ENCODE assay signal across 28 mouse cellular contexts in the genomic region with DNA sequence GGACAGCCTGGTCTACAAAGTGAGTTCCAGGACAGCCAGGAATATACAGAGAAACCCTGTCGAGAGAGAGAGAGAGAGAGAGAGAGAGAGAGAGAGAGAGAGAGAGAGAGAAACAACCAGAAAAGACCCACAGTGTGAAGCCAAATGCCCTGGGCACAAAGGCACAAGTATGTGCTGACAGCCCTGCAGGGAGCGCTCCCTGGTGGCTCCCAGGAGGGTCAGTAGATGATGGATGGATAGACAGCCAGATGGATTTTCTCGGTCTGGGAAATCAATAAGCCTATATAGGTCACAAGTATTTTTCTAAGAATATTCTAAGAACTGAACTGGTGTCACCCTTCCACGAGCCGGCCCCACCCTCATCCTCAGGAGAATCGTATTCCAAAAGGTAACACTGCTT.
DNase-seq lines count a peak whose midpoint lies in the region; ATAC-seq and TF ChIP-seq lines count a peak whose summit lies in the region.
"Had no signal": no experiment of that assay in that cellular context is flagged by ENCODE, and none has a peak within 500 bp of the region (broad histone marks: within the 10 kb centered on the region; RNA-seq: fewer than 3 reads in every experiment).

No protein-coding gene starts in this region.

- no peaks in the 10 kb centered on the region for H3K27me3 ChIP-seq in intestine, postnatal 0 days (replicated peaks; ENCODE audit: control insufficient read depth, insufficient read depth, low read length)
- H3K27me3 ChIP-seq in intestine, embryonic 16.5 days (replicated peaks; ENCODE audit: control insufficient read depth, insufficient read depth, low read length), result no peaks in the 10 kb centered on the region
- H3K27me3 ChIP-seq in liver, postnatal 0 days (ENCODE audit: insufficient read depth, low read length), result no peaks in the 10 kb centered on the region
- H3K27me3 ChIP-seq in CH12.LX (replicated peaks) (no peaks in the 10 kb centered on the region), ES-Bruce4 (ENCODE audit: control insufficient read depth, insufficient read depth, low read length, poor library complexity, severe bottlenecking) (no peaks in the 10 kb centered on the region)
- H3K27me3 ChIP-seq: embryonic facial prominence, embryonic 13.5 days; forebrain, embryonic 15.5 days; liver, embryonic 13.5 days; midbrain, embryonic 15.5 days; neural tube, embryonic 12.5 days had no signal

- no peaks in the 10 kb centered on the region for H3K79me2 ChIP-seq in CH12.LX (replicated peaks; ENCODE audit: control insufficient read depth, extremely low read depth, insufficient read depth, poor library complexity, severe bottlenecking)

- in situ Hi-C loops in CH12.LX (cut with MboI; ENCODE audit: low pct_ligation_motif_present, low pct_unique_long_range_greater_than_20kb, low sequenced_read_pairs), result no loop called here

- H3K9me3 ChIP-seq in intestine, postnatal 0 days (ENCODE audit: control insufficient read depth), result no peaks in the 10 kb centered on the region
- no peaks in the 10 kb centered on the region for H3K9me3 ChIP-seq in intestine, embryonic 16.5 days (ENCODE audit: control insufficient read depth, low read length)
- H3K9me3 ChIP-seq in liver, postnatal 0 days (ENCODE audit: low read length), result no peaks in the 10 kb centered on the region
- peaks cover 2% of the 10 kb centered on the region for H3K9me3 ChIP-seq in CH12.LX (replicated peaks; ENCODE audit: low read length)
- peaks cover 4% of the 10 kb centered on the region; the same call in 1 of the 2 replicates for H3K9me3 ChIP-seq in ES-Bruce4 (replicated peaks; ENCODE audit: control insufficient read depth, insufficient read depth, low read length, poor library complexity, severe bottlenecking)
- H3K9me3 ChIP-seq: embryonic facial prominence, embryonic 13.5 days; forebrain, embryonic 15.5 days; liver, embryonic 13.5 days; midbrain, embryonic 15.5 days had no signal

- H3K4me2 ChIP-seq in intestine, postnatal 0 days (replicated peaks; ENCODE audit: low read depth), result no peak overlapping the region
- H3K4me2 ChIP-seq in intestine, embryonic 16.5 days (ENCODE audit: low read depth, low read length), result no peak overlapping the region
- H3K4me2 ChIP-seq in liver, postnatal 0 days (ENCODE audit: low read depth, low read length), result no peak overlapping the region
- H3K4me2 ChIP-seq in CH12.LX (ENCODE audit: insufficient read depth, low read depth, poor library complexity, severe bottlenecking), result no peak overlapping the region
- H3K4me2 ChIP-seq: embryonic facial prominence, embryonic 13.5 days; forebrain, embryonic 15.5 days; hindbrain, embryonic 14.5 days; liver, embryonic 13.5 days; midbrain, embryonic 15.5 days; neural tube, embryonic 12.5 days had no signal

- no peak for TF ChIP-seq POLR2A in CH12.LX (IDR thresholded peaks at IDR 0.05; ENCODE audit: low read depth, low read length)
- TF ChIP-seq POLR2A in ES-Bruce4 (IDR thresholded peaks at IDR 0.05; ENCODE audit: insufficient read depth, low read length), result no peak

- H3K9ac ChIP-seq in intestine, postnatal 0 days (ENCODE audit: low read depth, low read length), result no peak overlapping the region
- no peak overlapping the region for H3K9ac ChIP-seq in intestine, embryonic 16.5 days (ENCODE audit: low read depth, low read length)
- no peak overlapping the region for H3K9ac ChIP-seq in liver, postnatal 0 days (replicated peaks)
- H3K9ac ChIP-seq in CH12.LX (ENCODE audit: insufficient read depth, low read depth), result no peak overlapping the region
- H3K9ac ChIP-seq in ES-Bruce4 (ENCODE audit: low read depth, poor library complexity, severe bottlenecking), result no peak overlapping the region
- H3K9ac ChIP-seq: embryonic facial prominence, embryonic 13.5 days; forebrain, embryonic 15.5 days; hindbrain, embryonic 14.5 days; liver, embryonic 13.5 days; midbrain, embryonic 15.5 days; neural tube, embryonic 12.5 days had no signal

- H3K4me1 ChIP-seq in intestine, postnatal 0 days (replicated peaks; ENCODE audit: control insufficient read depth, insufficient read depth, low read length), result no peaks in the 10 kb centered on the region
- H3K4me1 ChIP-seq in intestine, embryonic 16.5 days (ENCODE audit: control insufficient read depth, insufficient read depth, low read length), result no peaks in the 10 kb centered on the region
- H3K4me1 ChIP-seq in liver, postnatal 0 days (ENCODE audit: insufficient read depth), result 0 out of 2 replicates have a peak, but pooled peaks cover 2% of the 10 kb centered on the region
- H3K4me1 ChIP-seq in CH12.LX (ENCODE audit: control insufficient read depth in 1 of 2, insufficient read depth in 2 of 2), result peaks cover 0 to 11% of the 10 kb centered on the region in 2 experiments; a peak in 1 of 4 replicates
- H3K4me1 ChIP-seq in ES-Bruce4 (ENCODE audit: control insufficient read depth, insufficient read depth, low read length), result no peaks in the 10 kb centered on the region
- H3K4me1 ChIP-seq: neural tube, embryonic 12.5 days had no signal

- H3K27ac ChIP-seq in intestine, postnatal 0 days (ENCODE audit: low read depth, low read length), result no peak overlapping the region
- H3K27ac ChIP-seq in intestine, embryonic 16.5 days (ENCODE audit: low read length), result no peak overlapping the region
- no peak overlapping the region for H3K27ac ChIP-seq in liver, postnatal 0 days (ENCODE audit: low read depth)
- no peak overlapping the region for H3K27ac ChIP-seq in CH12.LX (ENCODE audit: insufficient read depth, low read depth)
- no peak overlapping the region for H3K27ac ChIP-seq in ES-Bruce4 (ENCODE audit: insufficient read depth, low read length)
- H3K27ac ChIP-seq: embryonic facial prominence, embryonic 13.5 days; forebrain, embryonic 10.5 days; forebrain, embryonic 15.5 days; heart, embryonic 10.5 days; hindbrain, embryonic 14.5 days; kidney, postnatal 0 days; liver, embryonic 13.5 days; midbrain, embryonic 10.5 days; midbrain, embryonic 15.5 days; neural tube, embryonic 12.5 days had no signal

- TF ChIP-seq RAD21 in CH12.LX (IDR thresholded peaks at IDR 0.05; ENCODE audit: low read depth, low read length), result peak; percentile 8; the same call in 1 of the 2 replicates

- no peak for ATAC-seq in intestine, postnatal 0 days
- ATAC-seq in intestine, embryonic 16.5 days, result no peak
- no peak for ATAC-seq in liver, postnatal 0 days
- ATAC-seq: forebrain, embryonic 15.5 days; midbrain, embryonic 15.5 days had no signal

- 79% methylated on average over 6 of the region's 6 CpGs for WGBS in intestine, postnatal 0 days
- 82% methylated on average over 6 of the region's 6 CpGs for WGBS in intestine, embryonic 16.5 days
- 78% methylated on average over 6 of the region's 6 CpGs for WGBS in liver, postnatal 0 days (ENCODE audit: insufficient replicate concordance)

- dilution Hi-C loops in CH12.LX (cut with MboI; ENCODE audit: extremely low pct_ligation_motif_present, extremely low pct_unique_long_range_greater_than_20kb, low sequenced_read_pairs), result no loop called here

- no peaks in the 10 kb centered on the region for H3K36me3 ChIP-seq in intestine, postnatal 0 days (ENCODE audit: control insufficient read depth, insufficient read depth)
- H3K36me3 ChIP-seq in intestine, embryonic 16.5 days (ENCODE audit: control insufficient read depth, insufficient read depth, low read length), result no peaks in the 10 kb centered on the region
- H3K36me3 ChIP-seq in liver, postnatal 0 days (replicated peaks; ENCODE audit: insufficient read depth, low read length), result no peaks in the 10 kb centered on the region
- H3K36me3 ChIP-seq in CH12.LX (replicated peaks in 1 of 2; ENCODE audit: control insufficient read depth in 1 of 2, insufficient read depth in 1 of 2, low read length in 1 of 2) (no peaks in the 10 kb centered on the region), ES-Bruce4 (ENCODE audit: control insufficient read depth, insufficient read depth, low read length, poor library complexity, severe bottlenecking) (no peaks in the 10 kb centered on the region)
- H3K36me3 ChIP-seq: forebrain, embryonic 15.5 days; heart, embryonic 10.5 days; midbrain, embryonic 15.5 days; neural tube, embryonic 12.5 days had no signal

- TF ChIP-seq CTCF in intestine, postnatal 0 days (IDR thresholded peaks at IDR 0.05; ENCODE audit: low read depth), result peak; percentile 30
- peak; percentile 25; the same call in 1 of the 2 replicates for TF ChIP-seq CTCF in liver, postnatal 0 days (IDR thresholded peaks at IDR 0.05; ENCODE audit: low read depth)
- TF ChIP-seq CTCF in CH12.LX (conservative IDR thresholded peaks at IDR 0.05 in 1 of 2, IDR thresholded peaks at IDR 0.05 in 1 of 2; ENCODE audit: low read depth in 2 of 2, low read length in 2 of 2) (peak in 1 of 2 experiments; percentile 28; a peak in 2 of 4 replicates), ES-Bruce4 (IDR thresholded peaks at IDR 0.05; ENCODE audit: low read depth, low read length) (peak; percentile 57)

- H3K4me3 ChIP-seq in intestine, postnatal 0 days (ENCODE audit: low read depth, low read length), result no peak overlapping the region
- H3K4me3 ChIP-seq in intestine, embryonic 16.5 days (ENCODE audit: low read length), result no peak overlapping the region
- H3K4me3 ChIP-seq in liver, postnatal 0 days (ENCODE audit: low read depth, low read length), result no peak overlapping the region
- H3K4me3 ChIP-seq in CH12.LX (replicated peaks in 1 of 3; ENCODE audit: low read depth in 2 of 3, low read length in 2 of 3, poor library complexity in 1 of 3) (no peak overlapping the region), ES-Bruce4 (ENCODE audit: low read depth, low read length) (no peak overlapping the region)
- H3K4me3 ChIP-seq: embryonic facial prominence, embryonic 13.5 days; forebrain, embryonic 10.5 days; forebrain, embryonic 15.5 days; heart, embryonic 10.5 days; liver, embryonic 13.5 days; midbrain, embryonic 10.5 days; midbrain, embryonic 15.5 days; myocyte; neural tube, embryonic 12.5 days had no signal

- TF ChIP-seq EP300 in liver, postnatal 0 days (IDR thresholded peaks at IDR 0.05; ENCODE audit: low read depth), result no peak
- no peak for TF ChIP-seq EP300 in CH12.LX (IDR thresholded peaks at IDR 0.05; ENCODE audit: low read length)
- no peak for TF ChIP-seq EP300 in ES-Bruce4 (IDR thresholded peaks at IDR 0.05; ENCODE audit: insufficient read depth, low read depth, low read length)

- DNase-seq in liver, postnatal 0 days, result no peak
- DNase-seq in liver, result no peak
- no peak for DNase-seq in CH12.LX (ENCODE audit: extremely low read depth)
- DNase-seq in adrenal gland, postnatal 4 days (ENCODE audit: low spot score in 2 of 2), result no peak
- no peak for DNase-seq in testis, postnatal 14 days (ENCODE audit: low spot score)
- DNase-seq: adrenal gland, postnatal 14 days; B cell, adult 2 months; cerebellum, adult 18-20 months; cerebellum, postnatal 10 days; gastrocnemius, postnatal 36 days; kidney, adult 18-20 months; kidney, postnatal 4 days; liver, embryonic 13.5 days; right cerebral cortex, adult 18-20 months; right cerebral cortex, postnatal 4 days had no signal

TF ChIP-seq in CH12.LX, 34 proteins besides CTCF, POLR2A, EP300 and RAD21:
- TF ChIP-seq SMC3 (IDR thresholded peaks at IDR 0.05; ENCODE audit: low read depth, low read length), result peak; percentile 34
- TF ChIP-seq NRF1 (IDR thresholded peaks at IDR 0.05; ENCODE audit: low read depth, low read length), result no peak
TF ChIP-seq in CH12.LX: peak in this region for 1.
